Mouse (Mus musculus) adrenal gland, adult 2 months (tissue): ENCODE results near the gene Anxa6. TPM values are rescaled to one million over a fixed set of nuclear protein-coding genes. Genes with fewer than 3 reads are reported as not detected.

Experiments used
- DNase-seq: peaks from one replicate; pipeline ENCODE4 v3.0.0; 2021
- long read RNA-seq: library from polyadenylated mRNA; stranded (forward); transcript quantifications from one replicate; pipeline ENCODE4 v2.0.0, GENCODE M21; 2021
- polyA plus RNA-seq: library from polyadenylated mRNA; depleted of rRNA; stranded (reverse); fragments of >200 nt; gene quantifications from 2 replicates; pipeline ENCODE4 v1.2.3, GENCODE M21; 2012; rRNA removed
- total RNA-seq, 2 experiments: library from RNA; stranded (reverse); gene quantifications; 2 replicates each; pipeline ENCODE4 v1.2.3; 2021

Gene Anxa6
- total RNA-seq (100 to 1,000 TPM; 116 to 185 TPM), polyA plus RNA-seq (54.6 and 58.7 TPM in 2 replicates)
- long read RNA-seq, transcript Anxa6-202 (26 exons, 2,489 nt): major isoform, 95 of 165 reads
- long read RNA-seq, transcript Anxa6-201 (25 exons, 2,471 nt): minor isoform, 52 of 165 reads
- long read RNA-seq, partial matches to known transcripts: 11 of 165 reads
- long read RNA-seq, other reads (novel, unspliced or antisense): 7 of 165 reads

DNA sequence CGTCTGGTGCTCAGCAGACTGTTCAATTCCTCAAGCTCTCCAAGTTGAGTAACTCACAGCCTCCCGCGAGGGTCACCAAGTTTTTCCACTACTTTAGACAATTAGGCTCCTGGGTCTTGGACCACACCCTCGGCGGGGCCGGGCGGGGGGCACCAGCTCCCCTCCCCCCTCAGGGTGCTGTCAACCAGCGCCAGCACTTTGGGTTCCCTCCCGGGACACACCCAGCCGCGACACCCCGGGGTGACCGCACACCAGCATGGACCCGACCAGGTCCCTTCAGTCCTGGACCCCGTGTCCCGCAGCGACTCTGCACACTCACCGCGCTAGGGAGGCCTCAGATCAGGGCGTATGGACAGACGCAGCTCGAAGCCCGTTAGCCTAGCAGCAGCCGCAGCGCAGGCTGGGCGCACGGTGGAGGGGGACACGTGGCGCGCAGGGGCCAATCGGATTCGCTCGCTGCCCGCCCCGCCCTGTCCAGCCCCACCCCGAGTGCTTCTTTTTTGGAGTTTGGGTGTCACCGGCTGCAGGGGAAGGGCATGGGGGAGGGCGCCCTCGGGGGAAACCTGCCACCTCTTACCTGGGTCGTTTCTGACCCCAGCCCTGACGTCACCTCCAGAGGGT, at the start of gene Anxa6:
Anxa6 (minus strand) TSS at position 406 of the 621 bp plus-strand sequence.
- peak; percentile 93 for DNase-seq

DNA sequence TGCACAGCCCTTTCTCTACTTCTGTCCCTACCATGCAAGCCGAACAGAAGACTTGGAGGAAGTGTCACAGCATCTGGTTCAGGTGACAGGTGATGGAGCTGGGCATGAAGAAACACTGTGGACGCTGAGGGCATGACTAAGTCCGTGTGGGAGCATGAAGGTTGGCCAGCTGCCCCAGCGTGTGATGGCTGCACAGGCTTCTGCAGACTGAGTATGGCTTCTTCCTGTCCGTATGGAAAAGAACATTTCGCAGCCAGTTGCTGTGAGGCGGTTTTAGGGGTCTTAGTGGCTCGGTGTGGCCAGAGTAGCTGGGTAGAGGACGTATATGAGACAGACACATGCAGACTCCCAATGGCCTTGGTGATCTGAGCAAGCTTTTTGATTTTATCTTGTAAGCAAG, 48.0 kb upstream of the Anxa6 start:
- peak; percentile 63 for DNase-seq

DNA sequence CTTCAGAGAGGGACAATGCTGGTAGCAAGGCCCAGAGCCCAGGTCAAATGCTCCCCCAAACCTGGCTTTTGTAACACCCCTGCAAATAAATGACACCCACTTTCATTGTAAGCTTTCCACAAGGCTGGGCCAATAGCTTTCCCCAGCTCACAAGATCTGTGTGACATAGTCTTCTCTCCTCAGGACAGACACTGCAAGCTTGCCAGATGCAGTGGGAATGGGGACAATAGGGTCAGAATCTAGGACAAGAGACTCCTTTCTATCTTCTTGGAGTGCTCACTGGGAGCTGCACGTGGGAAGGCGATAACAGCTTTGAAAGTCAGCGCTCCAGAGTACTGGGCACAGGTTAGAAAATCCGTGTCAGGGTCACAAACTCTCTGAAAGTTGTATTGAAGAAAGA, 45.9 kb upstream of the Anxa6 start:
- DNase-seq: no peak

DNA sequence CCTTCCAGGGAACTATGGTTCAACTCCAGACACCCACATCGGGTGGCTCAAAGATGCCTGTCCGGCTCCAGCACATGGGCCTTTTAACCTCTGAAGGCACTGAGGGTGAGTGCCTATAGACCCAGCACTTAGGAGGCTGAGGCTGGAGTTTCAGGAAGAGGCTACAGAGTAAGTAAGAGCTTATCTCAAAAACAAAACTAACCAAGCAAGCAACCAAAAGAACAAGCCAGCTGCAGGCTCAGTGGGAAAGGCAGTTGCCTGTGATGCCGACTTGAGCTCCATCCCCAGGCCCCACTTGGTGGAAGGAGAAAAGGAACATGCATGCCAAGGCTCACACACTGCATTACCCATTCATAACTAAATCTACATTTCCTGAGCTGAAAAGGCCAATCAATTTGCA, 45.3 kb upstream of the Anxa6 start:
- no peak for DNase-seq

DNA sequence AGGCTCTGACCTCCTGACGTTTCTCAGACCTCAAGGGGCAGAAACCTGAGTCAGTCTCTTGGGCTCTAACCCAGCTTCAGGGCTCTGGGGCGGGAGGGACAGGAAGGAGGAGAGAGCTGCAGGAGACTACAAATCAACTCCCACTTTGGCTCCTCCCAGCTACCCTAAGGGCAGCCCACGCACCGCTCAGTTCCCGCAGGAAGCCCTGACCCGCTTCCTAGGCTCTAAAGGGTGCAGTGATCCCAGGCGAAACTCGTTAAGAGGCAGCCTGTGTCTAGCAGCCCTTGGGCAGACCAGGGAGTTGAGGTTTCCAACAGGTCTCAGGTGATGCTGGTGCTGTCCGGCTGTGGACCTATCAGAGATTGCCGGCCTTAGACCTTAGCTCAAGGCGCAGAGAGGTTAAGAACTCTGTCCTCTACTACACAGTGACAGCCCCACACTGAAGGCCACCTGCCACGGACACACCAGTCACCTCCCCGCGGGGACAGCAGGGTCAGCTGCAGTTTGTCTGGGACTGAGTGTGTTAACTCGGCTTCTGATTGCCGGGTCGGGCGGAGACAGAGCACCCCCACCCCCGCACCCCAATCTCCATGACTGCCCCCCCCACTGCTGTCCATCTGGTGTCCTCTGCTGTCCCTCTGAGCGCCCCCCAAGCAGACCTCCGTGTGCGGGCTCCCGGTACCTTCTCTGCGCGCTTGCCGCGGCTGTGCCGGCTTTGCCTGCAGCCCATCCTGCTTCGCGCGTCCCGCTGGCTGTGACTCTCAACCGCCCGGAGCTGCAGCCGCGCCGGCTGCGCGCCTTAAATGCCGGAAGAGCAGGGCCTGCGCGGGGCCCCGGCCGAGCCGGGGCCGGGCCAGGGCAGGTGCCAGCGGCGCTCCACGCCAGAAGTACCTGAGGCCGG, 44.3 kb upstream of the Anxa6 start, which contains the start of gene Ccdc69:
Ccdc69 (minus strand) TSS at position 801 of the 901 bp plus-strand sequence.
- peak; percentile 89 for DNase-seq

DNA sequence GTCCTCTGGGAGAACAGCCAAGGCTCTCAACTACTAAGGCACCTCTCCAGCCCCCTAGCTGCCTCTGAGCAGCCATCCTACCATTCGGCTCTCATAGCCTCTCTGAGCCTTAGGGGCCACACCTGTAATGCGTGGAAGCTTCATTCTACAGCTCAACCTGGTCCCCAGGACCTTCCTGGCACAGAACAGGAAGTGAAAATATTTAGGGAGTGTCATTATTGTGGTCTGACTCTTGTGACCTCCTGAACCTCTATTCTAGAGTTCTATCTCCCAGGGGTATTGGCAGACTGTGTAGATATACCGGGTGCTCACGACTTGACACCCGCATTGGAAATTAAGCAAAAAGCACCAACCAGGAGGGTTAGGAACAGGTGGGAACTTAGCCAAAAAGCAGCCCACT, 43.0 kb upstream of the Anxa6 start:
- no peak for DNase-seq

GRCm38 (mm10) chr11:55075602-55076001, 42.4 kb upstream of the Anxa6 start:
- peak; percentile 63 for DNase-seq

- DNase-seq: no peak
Measured at GRCm38 (mm10) chr11:55073191-55073590, 39.9 kb upstream of the Anxa6 start.

DNA sequence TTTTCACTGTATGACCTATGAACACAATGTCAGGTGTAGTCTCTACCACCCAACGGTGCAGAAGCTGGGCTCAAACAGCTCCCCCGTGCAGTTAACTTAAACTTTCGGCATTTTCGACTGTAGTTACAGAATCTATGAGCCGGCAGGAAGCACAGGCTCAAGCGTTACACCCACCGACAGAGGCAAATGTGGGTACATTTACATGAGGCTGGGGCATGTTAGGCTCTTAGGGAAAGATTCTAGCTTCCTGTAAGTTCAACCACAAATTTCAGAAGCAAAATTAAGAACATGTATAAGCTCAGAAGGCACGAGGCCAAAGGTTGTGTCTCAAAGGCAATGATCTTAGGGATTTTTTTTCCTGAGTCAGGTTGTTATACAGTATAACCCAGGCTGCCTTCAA, 39.2 kb upstream of the Anxa6 start:
- DNase-seq: no peak

DNA sequence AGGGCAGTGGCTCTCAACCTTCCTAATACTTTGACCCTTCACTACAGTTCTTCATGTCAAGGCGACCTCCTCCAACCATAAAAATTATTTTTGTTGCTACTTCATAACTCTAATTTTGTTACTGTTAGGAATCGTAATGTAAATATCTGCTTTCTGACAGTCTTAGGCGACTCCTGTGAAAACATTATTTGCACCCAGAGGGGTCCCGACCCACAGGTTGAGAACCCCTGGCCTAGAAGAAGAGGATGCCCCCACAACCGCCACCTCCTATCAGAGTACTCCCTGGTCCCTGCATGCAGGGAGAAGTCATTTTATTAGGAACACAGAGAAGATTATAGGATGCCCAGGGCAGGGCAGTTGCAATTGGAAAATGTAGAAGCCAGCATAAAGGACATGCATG, 38.1 kb upstream of the Anxa6 start:
- DNase-seq: no peak

DNA sequence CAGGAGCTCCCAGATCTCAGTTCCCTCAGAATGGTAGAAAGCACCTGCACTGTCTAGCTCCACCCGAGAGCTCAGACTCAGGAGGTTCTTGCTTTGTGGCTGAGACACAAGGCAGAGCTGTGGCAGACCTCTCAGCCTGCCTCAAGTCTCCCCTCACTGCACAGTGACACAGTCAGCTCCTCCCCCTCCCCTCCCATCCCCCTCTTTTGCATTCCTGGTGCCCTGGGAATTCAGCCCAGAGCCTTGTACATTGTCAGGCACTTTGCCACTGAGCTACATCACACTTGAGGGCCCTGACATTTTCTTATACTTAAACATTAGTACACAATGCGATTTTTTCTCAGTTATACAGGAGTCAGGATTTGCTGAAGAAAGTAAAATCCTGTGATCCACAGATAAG, 35.8 kb upstream of the Anxa6 start:
- DNase-seq: no peak

GRCm38 (mm10) chr11:55066921-55067320, 33.7 kb upstream of the Anxa6 start:
- DNase-seq: no peak

DNA sequence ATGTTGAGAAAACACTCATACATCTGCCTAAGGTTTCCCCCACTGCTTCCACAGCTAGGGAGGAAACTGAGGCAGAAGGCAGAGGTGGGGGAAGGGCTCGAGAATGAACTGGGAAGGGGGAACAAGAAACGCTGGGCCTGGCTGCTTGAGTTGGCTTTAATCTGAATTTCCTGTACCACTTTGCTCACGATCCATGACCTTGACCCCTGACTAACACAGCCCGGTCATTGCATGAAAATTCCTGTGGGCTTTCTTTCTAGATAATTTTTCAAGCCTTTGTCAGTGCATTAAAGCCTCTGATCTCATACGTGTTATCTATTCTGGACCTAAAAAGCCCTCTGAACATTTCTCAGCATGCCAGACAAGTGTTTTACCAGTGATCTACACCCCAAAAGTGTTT, 29.6 kb upstream of the Anxa6 start:
- peak; percentile 53 for DNase-seq

- no peak for DNase-seq
Measured at GRCm38 (mm10) chr11:55060802-55061201, 27.6 kb upstream of the Anxa6 start.

GRCm38 (mm10) chr11:55057511-55057910, 24.3 kb upstream of the Anxa6 start:
- DNase-seq: no peak

GRCm38 (mm10) chr11:55050837-55051510, 17.7 kb upstream of the Anxa6 start:
- peak; percentile 39 for DNase-seq

DNA sequence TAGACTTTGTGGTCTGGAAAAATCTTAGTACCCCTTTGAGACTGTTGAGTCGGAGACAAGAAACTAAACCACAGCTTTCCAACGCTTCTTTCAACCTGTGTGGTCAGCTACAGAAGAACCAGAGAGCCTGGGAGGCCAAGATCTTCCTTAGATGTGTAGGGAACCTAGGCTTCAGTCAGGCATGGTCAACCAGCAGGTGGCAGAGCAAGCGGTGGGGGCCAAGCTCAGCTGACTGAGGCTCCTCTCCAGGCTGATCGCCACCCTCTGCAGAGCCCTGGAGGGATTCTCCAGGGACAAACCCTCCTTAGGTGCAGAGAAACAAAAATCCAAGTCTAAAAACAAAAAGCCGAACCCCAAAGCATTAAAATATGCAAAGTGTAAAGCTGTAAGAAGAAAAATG, 13.4 kb upstream of the Anxa6 start:
- DNase-seq: peak; percentile 78

DNA sequence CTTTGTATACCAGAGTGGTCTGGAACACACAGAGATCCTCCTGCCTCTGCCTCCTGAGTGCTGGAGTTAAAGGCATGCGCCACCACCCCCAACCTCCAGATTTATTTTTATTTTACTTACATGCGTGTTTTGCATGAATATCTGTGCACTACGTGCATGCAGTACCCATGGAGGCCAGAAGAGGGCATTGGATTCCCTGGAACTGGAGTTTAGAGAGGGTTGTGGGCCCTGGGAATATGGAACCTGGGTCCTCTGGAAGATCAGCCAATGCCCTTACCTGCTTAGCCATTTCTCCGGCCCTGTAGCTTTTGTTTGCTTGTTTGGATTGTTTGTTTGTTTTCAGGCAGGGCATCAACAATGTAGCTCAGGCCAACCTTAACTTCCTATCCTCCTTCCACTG, 8.1 kb upstream of the Anxa6 start:
- DNase-seq: no peak

GRCm38 (mm10) chr11:55039591-55039990, 6.3 kb upstream of the Anxa6 start:
- DNase-seq: peak; percentile 82

DNA sequence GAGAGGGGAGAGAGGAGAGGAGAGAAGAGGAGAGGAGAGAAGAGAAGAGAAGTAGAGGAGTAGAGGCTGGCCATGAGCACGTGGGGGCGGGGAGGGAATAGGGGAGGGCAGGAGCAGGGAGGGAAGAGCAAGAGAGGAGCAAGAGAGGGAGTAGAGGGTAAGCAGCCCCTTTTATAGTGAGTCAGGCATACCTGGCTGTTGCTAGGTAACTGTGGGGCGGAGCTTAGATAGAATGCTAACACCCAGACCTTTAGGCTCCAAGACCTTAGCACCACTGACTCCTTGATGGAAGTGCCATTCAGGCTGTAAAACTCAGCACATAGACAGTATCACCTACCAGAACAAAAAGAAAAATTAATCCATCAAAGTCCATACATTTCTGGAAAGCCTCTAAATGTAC, 3.4 kb upstream of the Anxa6 start:
- no peak for DNase-seq

GRCm38 (mm10) chr11:55032286-55032685, 959 bp downstream of the Anxa6 start:
- DNase-seq: no peak

- no peak for DNase-seq
Measured at GRCm38 (mm10) chr11:55031991-55032280, 1.3 kb downstream of the Anxa6 start.
